Mouse (Mus musculus) regulatory T cell (primary cell): ENCODE data around the gene Olfr702.

Experiments
- in situ Hi-C: fragments of 300-600 bp; cut with MboI, MseI; formaldehyde crosslinking; loops from one replicate; pipeline ENCODE4 v1.15.1; 2025; ENCODE audit warnings: high pct_unique_total_duplicates

Olfr702 gene

GRCm38 (mm10) chr7:106833793-106834192 lies at the start of gene Olfr702:
Olfr702 (minus strand) TSS chr7:106833893.
- in situ Hi-C loops: no loop called here

GRCm38 (mm10) chr7:106876791-106877190 lies 43.1 kb upstream of the Olfr702 start, which contains the start of gene Olfr705:
Olfr705 (minus strand) TSS chr7:106876891.
- in situ Hi-C loops: no loop called here

GRCm38 (mm10) chr7:106862885-106863284 lies 29.2 kb upstream of the Olfr702 start, which contains the start of gene Olfr704:
Olfr704 (plus strand) TSS chr7:106863185.
- in situ Hi-C loops: no loop called here

- in situ Hi-C loops: no loop called here
These were observed 9.4 kb upstream of the Olfr702 start, which contains the start of gene Olfr703 for GRCm38 (mm10) chr7:106843060-106843459. Olfr703 (plus strand) TSS chr7:106843360.

GRCm38 (mm10) chr7:106818414-106818813 lies 15.3 kb downstream of the Olfr702 start:
- in situ Hi-C loops: no loop called here

- in situ Hi-C loops: no loop called here
These were observed 17.9 kb downstream of the Olfr702 start for GRCm38 (mm10) chr7:106815775-106816174.

GRCm38 (mm10) chr7:106813829-106814228 lies 19.9 kb downstream of the Olfr702 start, which contains the start of gene Olfr701:
Olfr701 (plus strand) TSS chr7:106814129.
- in situ Hi-C loops: no loop called here

- in situ Hi-C loops: no loop called here
These were observed 25.0 kb downstream of the Olfr702 start, which contains the start of gene Olfr700 for GRCm38 (mm10) chr7:106808734-106809133. Olfr700 (minus strand) TSS chr7:106808834.

GRCm38 (mm10) chr7:106793098-106793497 lies 40.6 kb downstream of the Olfr702 start, which contains the start of gene Olfr699:
Olfr699 (minus strand) TSS chr7:106793198.
- in situ Hi-C loops: no loop called here

- in situ Hi-C loops: no loop called here
These were observed 45.4 kb downstream of the Olfr702 start for GRCm38 (mm10) chr7:106788330-106788729.
